Mouse (Mus musculus) spleen, adult 12 weeks (tissue): Measurements from ENCODE around the gene Prkd1.

Experiments
- DNase-seq: peaks from one replicate; pipeline ENCODE4 v3.0.0; 2022; ENCODE audit warnings: low spot score

The Prkd1 gene

GRCm38 (mm10) chr12:50333182-50333581, 315.7 kb downstream of the Prkd1 start:
- no peak for DNase-seq

GRCm38 (mm10) chr12:50314634-50315033, 334.3 kb downstream of the Prkd1 start:
- no peak for DNase-seq

- DNase-seq = no peak
These were observed 339.6 kb downstream of the Prkd1 start for GRCm38 (mm10) chr12:50309276-50309675.

- DNase-seq = no peak
These were observed 347.6 kb downstream of the Prkd1 start for GRCm38 (mm10) chr12:50301334-50301733.

- DNase-seq = no peak
These were observed 352.8 kb downstream of the Prkd1 start for GRCm38 (mm10) chr12:50296067-50296466.

GRCm38 (mm10) chr12:50295549-50295948, 353.3 kb downstream of the Prkd1 start:
- DNase-seq = no peak

GRCm38 (mm10) chr12:50292834-50293233, 356.1 kb downstream of the Prkd1 start:
- DNase-seq = no peak
